In genomic region chr7:116334669-116335038, GRCm38 (mm10) we compare ENCODE assay signal across 8 mouse cellular contexts. TPM values are rescaled to one million over a fixed set of nuclear protein-coding genes. Genes with fewer than 3 reads are reported as not detected.
DNase-seq lines count a peak whose midpoint lies in the region; ATAC-seq and TF ChIP-seq lines count a peak whose summit lies in the region.

No protein-coding gene starts in this region.

- DNase-seq in kidney, adult 2 months = no peak
- DNase-seq in kidney, postnatal 25 days = no peak
- DNase-seq in NIH3T3 (ENCODE audit: low read depth) = peak; percentile 25
- DNase-seq in ovary, postnatal 10 days (ENCODE audit: low spot score) = no peak
- DNase-seq in layer of hippocampus, postnatal 36 days = no peak
- no peak for DNase-seq in right cerebral cortex, postnatal 14 days

- TF ChIP-seq POLR2A in kidney, adult 2 months (IDR thresholded peaks at IDR 0.05; ENCODE audit: low read depth, low read length) = no peak

- peak overlapping the region; percentile 56 for H3K4me3 ChIP-seq in kidney, adult 2 months (ENCODE audit: insufficient read depth, low read depth, low read length)
- peak overlapping the region; percentile 63 for H3K4me3 ChIP-seq in hindbrain, embryonic 12.5 days
- peak overlapping the region; percentile 74 for H3K4me3 ChIP-seq in midbrain, embryonic 13.5 days (replicated peaks)

- no peaks in the 10 kb centered on the region for H3K27me3 ChIP-seq in kidney, adult 2 months (replicated peaks; ENCODE audit: control insufficient read depth, insufficient read depth, low read length)
- H3K27me3 ChIP-seq in hindbrain, embryonic 12.5 days = no peaks in the 10 kb centered on the region
- H3K27me3 ChIP-seq in midbrain, embryonic 13.5 days = no peaks in the 10 kb centered on the region

- H3K27ac ChIP-seq in kidney, adult 2 months (ENCODE audit: insufficient read depth, low read depth, low read length) = no peak overlapping the region
- H3K27ac ChIP-seq in hindbrain, embryonic 12.5 days = peak overlapping the region; percentile 49; the same call in 1 of the 2 replicates
- H3K27ac ChIP-seq in midbrain, embryonic 13.5 days = 0 out of 2 replicates have a peak overlapping the region, but pooled peaks have one; percentile 20

- 14% methylated on average over 8 of the region's 8 CpGs for WGBS in kidney, adult 2 months
- 22% methylated on average over 8 of the region's 8 CpGs for WGBS in hindbrain, embryonic 12.5 days
- 32% methylated on average over 8 of the region's 8 CpGs for WGBS in midbrain, embryonic 13.5 days

- TF ChIP-seq CTCF in kidney, adult 2 months (conservative IDR thresholded peaks at IDR 0.05; ENCODE audit: insufficient read depth, insufficient read length, low read depth, low read length) = no peak

- ATAC-seq in hindbrain, embryonic 12.5 days (ENCODE audit: low FRiP score) = no peak
- no peak for ATAC-seq in midbrain, embryonic 13.5 days

- peak overlapping the region; percentile 68 for H3K4me2 ChIP-seq in hindbrain, embryonic 12.5 days (replicated peaks)
- peak overlapping the region; percentile 75 for H3K4me2 ChIP-seq in midbrain, embryonic 13.5 days (replicated peaks)

- H3K36me3 ChIP-seq in kidney, adult 2 months (ENCODE audit: control insufficient read depth, insufficient read depth, low read length) = peaks cover 5% of the 10 kb centered on the region
- peaks cover 35% of the 10 kb centered on the region for H3K36me3 ChIP-seq in hindbrain, embryonic 12.5 days
- peaks cover 31% of the 10 kb centered on the region for H3K36me3 ChIP-seq in midbrain, embryonic 13.5 days

- H3K9me3 ChIP-seq in hindbrain, embryonic 12.5 days (replicated peaks) = no peaks in the 10 kb centered on the region
- H3K9me3 ChIP-seq in midbrain, embryonic 13.5 days = no peaks in the 10 kb centered on the region

- H3K9ac ChIP-seq in hindbrain, embryonic 12.5 days = peak overlapping the region; percentile 88
- H3K9ac ChIP-seq in midbrain, embryonic 13.5 days (replicated peaks) = peak overlapping the region; percentile 97

- peaks cover 9% of the 10 kb centered on the region; the same call in 1 of the 2 replicates for H3K4me1 ChIP-seq in kidney, adult 2 months (ENCODE audit: control insufficient read depth, insufficient read depth, low read length)
- peaks cover 13% of the 10 kb centered on the region for H3K4me1 ChIP-seq in hindbrain, embryonic 12.5 days
- peaks cover 20% of the 10 kb centered on the region for H3K4me1 ChIP-seq in midbrain, embryonic 13.5 days (replicated peaks)

RNA-seq across cellular contexts. Expression of gene Rps13, which starts 0.7 kb away (rescaled TPM):
- polyA plus RNA-seq in kidney, adult 2 months (2012; rRNA removed) = 145 and 243 TPM in 2 replicates
- 569 and 639 TPM in 2 replicates for polyA plus RNA-seq in hindbrain, embryonic 12.5 days (2016; fragmentation: Nextera tagmentation; extraction: Ambion mirVana)
- 578 and 624 TPM in 2 replicates for polyA plus RNA-seq in midbrain, embryonic 13.5 days (2015; fragmentation: Nextera tagmentation; extraction: Ambion mirVana)
- 100 to 1,000 TPM; 223 to 244 TPM for total RNA-seq in layer of hippocampus, postnatal 36 days (2021)

RNA-seq across cellular contexts. Expression of gene Plekha7, which starts 26.5 kb away (rescaled TPM):
- 29.5 and 33.6 TPM in 2 replicates for polyA plus RNA-seq in kidney, adult 2 months (2012; rRNA removed)
- polyA plus RNA-seq in hindbrain, embryonic 12.5 days (2016; fragmentation: Nextera tagmentation; extraction: Ambion mirVana) = 10.7 and 12.5 TPM in 2 replicates
- 7.5 and 10.1 TPM in 2 replicates for polyA plus RNA-seq in midbrain, embryonic 13.5 days (2015; fragmentation: Nextera tagmentation; extraction: Ambion mirVana)
- total RNA-seq in layer of hippocampus, postnatal 36 days (2021) = 10 to 100 TPM; 16.3 to 20.5 TPM
